Mouse (Mus musculus) CD8-positive naive resting alpha-beta T cell, adult 2 months (primary cell): Measurements from ENCODE around the gene Igflr1.

Experiments
- DNase-seq, 2 experiments: peaks; one replicate each; pipeline ENCODE4 v3.0.0; 2022; ENCODE audit warnings: low read depth in 2 of 2, low spot score in 2 of 2

The Igflr1 gene

GRCm38 (mm10) chr7:30564970-30565571 lies at the start of gene Igflr1:
Igflr1 (plus strand) TSS chr7:30565427.
- no peak for DNase-seq

GRCm38 (mm10) chr7:30518325-30518724 lies 46.9 kb upstream of the Igflr1 start:
- no peak for DNase-seq

GRCm38 (mm10) chr7:30520396-30520795 lies 44.8 kb upstream of the Igflr1 start:
- DNase-seq: no peak

GRCm38 (mm10) chr7:30520856-30521255 lies 44.4 kb upstream of the Igflr1 start:
- no peak for DNase-seq

GRCm38 (mm10) chr7:30522871-30523270 lies 42.4 kb upstream of the Igflr1 start:
- DNase-seq: no peak

- no peak for DNase-seq
These were observed 40.7 kb upstream of the Igflr1 start for GRCm38 (mm10) chr7:30524487-30524886.

GRCm38 (mm10) chr7:30525954-30526353 lies 39.3 kb upstream of the Igflr1 start:
- no peak for DNase-seq

GRCm38 (mm10) chr7:30526399-30526798 lies 38.8 kb upstream of the Igflr1 start:
- no peak for DNase-seq

GRCm38 (mm10) chr7:30526981-30527380 lies 38.2 kb upstream of the Igflr1 start:
- no peak for DNase-seq

GRCm38 (mm10) chr7:30531291-30531815 lies 33.9 kb upstream of the Igflr1 start:
- no peak for DNase-seq

- no peak for DNase-seq
These were observed 32.3 kb upstream of the Igflr1 start for GRCm38 (mm10) chr7:30532931-30533330.

GRCm38 (mm10) chr7:30533941-30534632 lies 31.1 kb upstream of the Igflr1 start:
- no peak for DNase-seq

GRCm38 (mm10) chr7:30534633-30535577 lies 30.3 kb upstream of the Igflr1 start, which contains the start of gene Arhgap33:
Arhgap33 (minus strand) TSS chr7:30535060.
- DNase-seq: peak; percentile 85 to 90

- no peak for DNase-seq
These were observed 24.7 kb upstream of the Igflr1 start for GRCm38 (mm10) chr7:30540572-30540971.

- no peak for DNase-seq
These were observed 20.9 kb upstream of the Igflr1 start for GRCm38 (mm10) chr7:30544327-30544726.

- DNase-seq: no peak
These were observed 15.3 kb upstream of the Igflr1 start for GRCm38 (mm10) chr7:30549880-30550279.

GRCm38 (mm10) chr7:30550603-30551002 lies 14.6 kb upstream of the Igflr1 start:
- DNase-seq: no peak

- DNase-seq: no peak
These were observed 13.7 kb upstream of the Igflr1 start for GRCm38 (mm10) chr7:30551445-30552101.

GRCm38 (mm10) chr7:30552102-30553020 lies 12.9 kb upstream of the Igflr1 start, which contains the start of the genes Hspb6 and Proser3:
Hspb6 (plus strand) TSS chr7:30552178.
Proser3 (minus strand) TSS chr7:30552299.
- DNase-seq: peak; percentile 87 to 94
